Mouse (Mus musculus) R1 (cell line): ENCODE data around the gene Taco1.

Source experiments
- DNase-seq: peaks from one replicate; pipeline ENCODE4 v3.0.0-alpha.2; 2018; ENCODE audit warnings: low read depth, low spot score

The Taco1 gene

DNA sequence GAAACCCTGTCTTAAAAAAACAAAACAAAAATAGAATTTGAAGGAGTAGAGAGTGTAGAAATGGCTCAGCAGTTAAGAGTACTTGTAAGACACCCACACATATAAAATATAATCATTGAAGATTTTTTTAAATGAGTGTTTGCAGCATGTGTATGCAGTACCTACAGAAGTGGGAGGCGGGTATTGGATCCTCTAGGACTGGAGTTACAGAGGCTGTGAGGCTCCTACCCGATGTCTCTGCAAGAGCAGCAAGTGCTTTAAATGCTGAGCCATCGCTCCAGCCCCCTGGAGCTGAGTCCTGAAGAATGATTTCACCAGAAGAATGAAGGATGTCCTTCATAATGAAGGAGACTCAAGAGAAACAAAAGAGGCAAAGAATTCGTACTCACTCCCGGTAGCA, 2.1 kb upstream of the Taco1 start:
- DNase-seq: no peak

DNA sequence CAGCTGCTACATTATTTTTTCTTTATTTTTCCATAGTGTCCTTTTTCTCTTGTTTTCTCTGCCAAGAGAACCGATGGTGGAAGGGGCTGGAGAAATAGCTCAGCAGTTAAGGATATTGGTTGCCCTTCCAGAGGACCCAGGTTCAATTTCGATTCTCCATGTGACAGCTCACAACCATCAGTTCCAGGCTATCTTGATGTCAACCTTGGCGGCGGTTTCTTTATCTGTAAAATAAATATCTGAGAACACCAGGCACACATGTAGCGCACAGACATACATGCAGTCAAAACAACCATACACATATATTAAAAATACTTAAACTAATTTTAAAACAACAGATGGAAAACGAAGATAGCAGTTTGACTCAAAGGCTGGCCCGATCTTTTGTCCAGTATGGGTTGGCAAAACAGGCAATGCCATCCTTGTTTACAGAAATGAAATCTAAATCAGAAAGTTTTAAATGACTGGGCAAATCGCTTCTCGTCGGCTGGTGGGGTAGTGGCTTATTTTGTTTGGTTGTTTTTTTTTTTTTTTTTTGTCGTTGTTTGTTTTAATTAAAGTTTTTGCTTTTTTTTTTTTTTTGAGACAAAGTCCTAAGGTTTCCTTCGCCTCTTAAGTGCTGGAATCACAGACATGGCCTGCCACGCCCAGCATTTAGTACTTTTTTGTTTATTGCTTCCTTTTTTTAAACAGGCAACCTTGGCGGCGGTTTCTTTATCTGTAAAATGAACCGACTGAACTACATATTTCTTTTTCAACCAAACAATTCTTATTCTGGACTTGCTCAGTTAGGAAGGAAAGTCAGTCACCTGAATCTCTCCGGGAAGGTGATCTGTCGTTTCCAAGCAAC, 563 bp upstream of the Taco1 start:
- DNase-seq: no peak

DNA sequence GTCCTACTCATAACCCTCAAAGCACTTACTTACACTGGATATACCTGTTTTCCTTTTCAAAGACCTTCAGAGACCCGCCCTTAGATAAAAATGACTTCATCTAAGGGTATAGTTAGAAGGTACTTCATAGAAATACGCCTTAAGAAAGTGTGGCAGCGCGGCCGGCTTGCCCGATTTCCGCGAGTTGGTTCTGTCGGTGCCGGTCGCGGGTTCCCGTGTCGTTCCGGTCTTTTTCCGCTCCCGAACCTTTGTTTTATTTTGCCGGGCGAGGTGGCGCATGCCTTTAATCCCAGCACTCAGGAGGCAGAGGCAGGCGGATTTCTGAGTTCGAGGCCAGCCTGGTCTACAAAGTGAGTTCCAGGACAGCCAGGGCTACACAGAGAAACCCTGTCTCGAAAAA, 755 bp downstream of the Taco1 start:
- DNase-seq: peak; percentile 65

DNA sequence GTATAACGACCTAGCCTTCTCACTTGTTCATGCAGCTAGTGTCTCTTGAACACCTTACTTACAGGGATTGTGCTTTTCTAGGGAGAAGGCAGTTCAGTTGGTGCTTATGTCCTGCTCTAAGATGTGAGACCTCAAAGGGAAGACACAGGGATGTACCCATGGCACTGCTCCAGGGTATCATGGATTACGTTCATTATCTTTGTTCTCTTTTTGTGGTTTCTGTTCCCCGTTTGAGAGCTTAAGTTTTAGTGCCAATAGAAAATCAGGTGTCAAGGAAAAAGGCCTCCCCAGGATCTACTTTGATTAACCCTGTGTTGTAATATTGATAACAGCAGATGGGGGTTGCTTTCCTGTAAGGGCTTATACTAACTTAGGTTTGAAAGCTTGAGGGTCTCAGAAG, 7.9 kb downstream of the Taco1 start:
- DNase-seq: no peak

DNA sequence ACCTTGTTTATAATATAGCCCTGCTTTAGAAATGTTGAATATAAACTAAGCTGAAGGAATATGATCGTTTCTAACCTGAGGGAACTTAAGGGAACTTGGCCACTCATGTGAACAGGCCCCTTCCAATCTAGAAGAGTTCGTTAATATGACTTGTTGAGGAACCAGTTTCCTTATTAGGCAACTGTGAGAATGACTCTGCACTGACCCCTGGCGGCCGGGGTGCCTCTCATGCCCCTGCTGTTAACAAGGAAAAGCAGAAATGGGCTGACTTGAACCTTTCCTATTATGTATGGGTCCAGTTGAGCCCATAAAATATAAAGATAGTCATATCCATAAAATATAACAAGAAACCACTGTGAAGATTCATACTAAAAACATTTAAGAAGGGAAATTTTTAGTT, 10.5 kb downstream of the Taco1 start:
- DNase-seq: peak; percentile 73

DNA sequence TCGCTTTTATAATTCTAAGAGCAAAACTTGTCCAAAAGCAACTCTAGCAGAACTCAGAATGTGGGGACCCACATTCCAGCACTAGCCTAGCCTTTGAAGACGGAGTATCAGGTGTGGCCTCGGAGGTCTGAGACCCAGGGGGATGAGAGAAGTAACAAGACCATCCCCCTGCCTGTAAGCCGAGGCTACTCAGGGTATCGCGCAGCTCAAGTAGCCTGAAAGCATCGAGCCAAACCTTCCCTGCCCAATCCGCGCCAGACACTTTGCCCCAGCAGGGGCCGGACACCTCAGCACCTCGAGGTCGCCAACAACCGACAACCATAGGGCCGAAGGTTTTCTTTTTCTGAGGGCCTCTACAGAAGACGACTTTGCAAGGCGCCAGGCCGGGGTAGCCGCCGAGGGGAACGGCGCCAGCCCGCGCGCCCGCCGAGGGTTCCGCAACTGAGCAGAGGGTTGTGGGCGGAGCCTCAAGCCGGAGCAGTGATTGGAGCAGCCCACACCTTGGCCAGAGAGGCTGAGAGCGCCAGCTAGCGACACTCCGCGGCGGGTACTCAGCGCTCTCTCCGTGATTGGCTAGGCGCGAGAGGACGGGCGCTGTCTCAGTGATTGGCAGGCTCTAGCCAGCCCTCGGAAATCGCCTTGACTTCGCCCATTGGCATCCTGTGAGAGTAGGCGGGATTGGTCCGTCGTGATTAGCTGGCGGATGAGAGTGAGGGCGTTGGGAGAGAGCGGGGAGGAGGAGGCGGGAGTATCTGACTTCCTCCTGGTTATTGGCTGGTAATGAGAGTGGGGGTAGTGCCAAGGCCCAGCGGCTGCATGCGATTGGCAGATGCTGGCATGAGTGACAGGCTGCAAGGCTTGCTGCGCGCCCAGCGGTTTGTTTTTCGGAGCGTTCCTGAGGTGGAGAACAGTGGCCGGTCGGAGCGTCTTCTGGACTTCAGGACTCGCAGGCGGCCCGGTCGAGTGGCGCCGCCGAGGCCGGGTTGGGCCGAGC, 18.1 kb downstream of the Taco1 start, which contains the start of gene Map3k3:
Map3k3 (plus strand) TSS at position 906 of the 994 bp plus-strand sequence.
- peak; percentile 100 for DNase-seq

DNA sequence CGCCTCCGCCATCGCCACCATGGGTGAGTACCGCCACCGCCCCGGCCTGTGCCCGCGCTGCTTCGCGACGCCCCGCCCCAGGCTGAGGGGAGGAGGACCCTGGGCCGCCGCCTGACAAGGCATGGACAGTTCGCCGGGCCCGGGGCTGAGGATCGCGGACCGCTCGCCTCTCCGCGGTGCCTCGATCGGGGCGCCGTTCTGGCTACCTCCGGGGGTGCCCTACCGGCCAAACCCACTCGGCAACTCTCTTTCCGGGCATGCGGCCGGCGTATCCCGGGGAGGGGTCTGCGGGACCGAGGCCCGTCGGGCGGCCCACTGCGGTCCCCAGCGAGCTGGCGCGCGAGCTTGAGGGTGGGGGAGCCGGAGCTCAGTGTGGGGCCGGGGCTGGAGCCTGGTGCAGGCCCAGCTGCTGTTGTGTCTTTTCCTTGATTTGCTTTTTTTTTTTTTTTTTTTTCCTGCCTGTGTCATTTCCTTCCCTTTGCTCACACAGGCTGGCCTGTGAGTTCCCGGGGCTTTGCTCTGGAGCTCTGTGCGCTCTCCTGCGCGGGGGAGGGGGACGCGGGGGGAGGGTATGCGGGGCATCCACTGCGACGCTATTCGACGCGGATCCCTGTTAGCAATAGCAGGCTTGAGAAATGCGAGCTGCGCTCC, 19.2 kb downstream of the Taco1 start:
- DNase-seq: peak; percentile 75

DNA sequence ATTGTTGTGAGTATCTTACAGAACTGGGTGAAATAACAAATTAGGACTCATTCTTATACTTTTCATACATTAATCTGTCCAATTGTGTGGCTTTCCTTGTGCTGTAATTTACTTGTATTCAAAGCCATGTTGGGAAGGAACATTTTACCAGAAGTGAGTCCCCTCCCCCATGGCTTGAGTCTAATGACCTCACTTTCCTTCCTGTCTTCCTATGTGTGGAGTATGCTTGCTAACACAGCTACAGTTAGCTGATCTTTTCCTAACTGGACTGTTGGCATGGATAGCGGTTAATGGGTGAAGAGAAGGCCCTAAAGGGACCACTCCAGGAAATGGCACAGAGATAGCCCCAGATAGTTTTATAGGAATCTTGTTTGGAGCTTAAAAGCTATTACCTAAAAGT, 32.4 kb downstream of the Taco1 start:
- no peak for DNase-seq

DNA sequence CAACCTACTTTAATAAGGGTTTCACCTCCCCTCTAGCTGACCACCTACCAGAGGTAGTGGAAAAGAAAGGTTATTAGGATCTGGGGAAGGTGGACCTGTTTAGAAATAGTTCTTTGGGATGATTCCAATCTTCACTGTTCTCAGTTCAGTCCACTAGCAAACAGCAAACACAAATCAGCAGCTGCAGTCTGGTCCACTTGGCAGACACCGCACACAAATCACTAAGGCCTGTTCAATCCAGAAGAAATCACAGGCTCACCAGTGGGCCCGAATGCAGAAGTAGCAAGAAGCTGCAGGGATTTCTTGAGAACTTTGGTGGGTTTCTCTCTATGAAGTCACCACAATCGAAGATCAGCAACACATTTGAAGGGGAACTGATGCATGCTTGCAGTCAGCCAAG, 37.0 kb downstream of the Taco1 start:
- DNase-seq: no peak

DNA sequence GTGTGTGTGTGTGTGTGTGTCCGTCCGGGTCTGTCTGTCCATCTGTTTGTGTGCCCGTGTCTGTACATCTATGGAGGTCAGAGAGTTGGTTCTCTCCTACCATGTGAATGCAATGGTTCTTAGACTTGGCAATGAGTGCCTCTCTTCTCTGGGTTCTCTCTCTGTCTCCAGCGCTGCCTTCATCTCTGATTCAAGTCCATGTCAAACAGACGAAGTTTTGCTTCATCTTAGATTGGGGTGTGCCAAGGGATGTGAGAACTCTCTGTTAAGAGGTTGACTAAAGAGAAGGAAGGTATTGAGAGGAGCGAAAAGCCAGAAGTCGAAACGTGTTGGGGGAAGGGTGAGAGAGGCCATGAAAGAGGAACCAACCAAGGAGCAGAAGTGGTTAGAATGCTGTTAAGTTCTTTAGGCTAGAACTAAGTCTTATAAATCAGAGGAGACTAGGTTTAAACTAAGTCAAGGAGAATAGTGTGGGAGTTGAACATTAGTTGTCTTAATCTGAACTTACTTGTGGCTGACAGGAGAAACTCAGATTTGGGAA, 40.3 kb downstream of the Taco1 start:
- no peak for DNase-seq

DNA sequence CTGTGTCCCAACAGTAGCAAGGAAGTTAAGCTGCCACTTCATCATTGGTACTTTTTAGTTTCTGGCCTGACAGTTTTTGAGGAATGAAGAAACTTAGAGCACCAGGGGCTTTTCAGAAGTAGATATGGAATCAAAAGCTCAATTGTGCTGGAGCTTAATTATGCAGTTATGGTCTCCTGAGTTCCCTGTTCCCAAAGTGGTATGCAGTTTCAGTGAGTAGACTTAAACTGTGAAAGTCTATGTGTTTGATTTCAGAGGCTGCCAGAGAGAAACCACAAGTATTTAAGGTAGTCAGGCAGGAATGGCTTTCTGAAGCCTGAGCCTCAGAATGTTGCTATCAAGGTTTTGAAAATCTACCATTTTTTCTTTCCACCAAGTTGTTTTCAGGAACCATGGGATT, 45.8 kb downstream of the Taco1 start:
- no peak for DNase-seq

DNA sequence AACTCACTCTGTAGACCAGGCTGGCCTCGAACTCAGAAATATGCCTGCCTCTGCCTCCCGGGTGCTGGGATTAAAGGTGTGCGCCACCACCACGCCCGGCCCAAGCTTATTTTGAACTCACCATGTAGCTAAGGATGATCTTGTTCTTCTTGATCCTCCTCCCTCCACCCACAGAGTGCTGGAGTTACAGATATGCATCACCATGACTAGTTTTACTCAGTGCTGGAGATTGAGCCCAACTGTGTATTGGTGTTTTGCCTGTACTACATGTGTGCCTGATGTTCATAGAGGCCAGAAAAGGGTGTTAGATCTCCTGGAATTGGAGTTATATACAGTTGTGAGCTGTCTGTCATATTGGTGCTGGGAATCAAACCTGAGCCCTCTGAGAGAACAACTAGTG, 56.4 kb downstream of the Taco1 start:
- no peak for DNase-seq

DNA sequence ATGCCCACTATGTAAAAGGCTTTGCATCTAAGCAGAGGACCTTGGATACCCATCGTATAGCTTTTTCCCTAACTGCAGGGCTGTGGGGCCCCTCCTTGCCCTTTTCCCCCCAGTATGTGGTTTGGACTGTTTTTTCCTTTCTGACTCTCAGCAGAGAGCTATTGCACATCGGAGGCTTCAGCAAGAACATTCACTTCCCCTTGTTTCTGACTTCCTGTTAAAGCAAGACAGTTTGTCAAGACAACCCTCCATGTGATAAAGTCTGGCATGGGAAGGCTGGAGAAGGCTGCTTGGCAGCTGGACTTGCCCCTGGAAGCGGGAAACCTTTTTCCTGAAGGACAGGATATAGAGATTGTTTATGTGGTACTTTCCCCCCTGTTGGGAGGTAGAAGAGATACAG, 56.9 kb downstream of the Taco1 start:
- DNase-seq: no peak
